ENCODE assay signal across 8 mouse cellular contexts in genomic region chr13:112002661-112003347, GRCm38 (mm10).
DNase-seq lines count a peak whose midpoint lies in the region; ATAC-seq lines count a peak whose summit lies in the region.

No protein-coding gene starts in this region.

- H3K27me3 ChIP-seq in hindbrain, embryonic 12.5 days = no peaks in the 10 kb centered on the region
- no peaks in the 10 kb centered on the region for H3K27me3 ChIP-seq in hindbrain, embryonic 11.5 days (ENCODE audit: control insufficient read depth, insufficient read depth, low read length)
- H3K27me3 ChIP-seq in liver, embryonic 13.5 days = peaks cover 34% of the 10 kb centered on the region
- H3K27me3 ChIP-seq in splenic B cell, adult 2 months (ENCODE audit: control insufficient read depth, insufficient read depth, low read length, poor library complexity, severe bottlenecking) = no peaks in the 10 kb centered on the region

- WGBS in hindbrain, embryonic 12.5 days = 67% methylated on average over 15 of the region's 15 CpGs
- 67% methylated on average over 15 of the region's 15 CpGs for WGBS in hindbrain, embryonic 11.5 days
- WGBS in liver, embryonic 13.5 days (ENCODE audit: insufficient replicate concordance) = 30% methylated on average over 15 of the region's 15 CpGs

- DNase-seq in hindbrain, embryonic 11.5 days (ENCODE audit: low spot score) = no peak
- peak; percentile 50 for DNase-seq in MN1 (ENCODE audit: low spot score)
- DNase-seq in heart, postnatal 10 days = peak; percentile 60 to 65
- no peak for DNase-seq in liver, embryonic 13.5 days
- peak; percentile 85 for DNase-seq in splenic B cell, adult 2 months (ENCODE audit: low read depth, low spot score)
- no peak for DNase-seq in layer of hippocampus, postnatal 25 days (ENCODE audit: extremely low spot score in 1 of 2, low spot score in 1 of 2)
- DNase-seq in Muller cell, postnatal 12 days (ENCODE audit: inconsistent ontology term) = no peak

- H3K27ac ChIP-seq in hindbrain, embryonic 12.5 days = no peak overlapping the region
- no peak overlapping the region for H3K27ac ChIP-seq in hindbrain, embryonic 11.5 days (ENCODE audit: low read depth, low read length)
- H3K27ac ChIP-seq in liver, embryonic 13.5 days = no peak overlapping the region; the same call in 1 of the 2 replicates

- H3K9me3 ChIP-seq in hindbrain, embryonic 12.5 days (replicated peaks) = no peaks in the 10 kb centered on the region
- no peaks in the 10 kb centered on the region for H3K9me3 ChIP-seq in hindbrain, embryonic 11.5 days (ENCODE audit: control insufficient read depth, low read length)
- H3K9me3 ChIP-seq in liver, embryonic 13.5 days (replicated peaks) = no peaks in the 10 kb centered on the region

- peaks cover 18% of the 10 kb centered on the region for H3K4me1 ChIP-seq in hindbrain, embryonic 12.5 days
- no peaks in the 10 kb centered on the region; the same call in 1 of the 2 replicates for H3K4me1 ChIP-seq in hindbrain, embryonic 11.5 days (replicated peaks; ENCODE audit: control insufficient read depth, insufficient read depth, low read length)
- peaks cover 31% of the 10 kb centered on the region for H3K4me1 ChIP-seq in liver, embryonic 13.5 days (replicated peaks)

- no peaks in the 10 kb centered on the region for H3K36me3 ChIP-seq in hindbrain, embryonic 12.5 days
- no peaks in the 10 kb centered on the region for H3K36me3 ChIP-seq in hindbrain, embryonic 11.5 days (ENCODE audit: control insufficient read depth, insufficient read depth, low read length)
- no peaks in the 10 kb centered on the region for H3K36me3 ChIP-seq in liver, embryonic 13.5 days
- no peaks in the 10 kb centered on the region for H3K36me3 ChIP-seq in splenic B cell, adult 2 months (ENCODE audit: control insufficient read depth, insufficient read depth, low read length, poor library complexity, severe bottlenecking)

- H3K4me2 ChIP-seq in hindbrain, embryonic 12.5 days (replicated peaks) = no peak overlapping the region
- H3K4me2 ChIP-seq in hindbrain, embryonic 11.5 days (replicated peaks; ENCODE audit: low read depth, low read length) = no peak overlapping the region
- H3K4me2 ChIP-seq in liver, embryonic 13.5 days = peak overlapping the region; percentile 6; the same call in 1 of the 2 replicates

- intact Hi-C loops in heart, postnatal 10 days (cut with DNase I) = no loop called here

- H3K4me3 ChIP-seq in hindbrain, embryonic 12.5 days = no peak overlapping the region
- no peak overlapping the region for H3K4me3 ChIP-seq in hindbrain, embryonic 11.5 days (ENCODE audit: low read depth, low read length)
- no peak overlapping the region for H3K4me3 ChIP-seq in liver, embryonic 13.5 days (replicated peaks)

- ATAC-seq in hindbrain, embryonic 12.5 days (ENCODE audit: low FRiP score) = 0 out of 2 replicates have a peak, but pooled peaks have one; percentile 15
- ATAC-seq in hindbrain, embryonic 11.5 days (ENCODE audit: low FRiP score) = no peak
- ATAC-seq in liver, embryonic 13.5 days (ENCODE audit: low read depth) = peak; percentile 27; the same call in 1 of the 2 replicates

- H3K9ac ChIP-seq in hindbrain, embryonic 12.5 days = no peak overlapping the region
- no peak overlapping the region for H3K9ac ChIP-seq in hindbrain, embryonic 11.5 days (ENCODE audit: low read depth, low read length)
- H3K9ac ChIP-seq in liver, embryonic 13.5 days = no peak overlapping the region

Comparison
In these comparisons a context has a peak if more than half of its experiments do, and no peak if none do; other contexts are left out.
1. DNase-seq: peak in MN1 (single experiment), heart, postnatal 10 days (2 of 2) and splenic B cell, adult 2 months (single experiment); none in hindbrain, embryonic 11.5 days (single experiment), liver, embryonic 13.5 days (single experiment), layer of hippocampus, postnatal 25 days (0 of 2) and Muller cell, postnatal 12 days (single experiment).